22 mouse cellular contexts compared by ENCODE assay signal in genomic region chr8:119978770-119979381, GRCm38 (mm10). TPM values are rescaled to one million over a fixed set of nuclear protein-coding genes. Genes with fewer than 3 reads are reported as not detected.
A peak's percentile ranks its signal among the peaks of the same experiment; 100 is the strongest.
DNase-seq lines count a peak whose midpoint lies in the region; ATAC-seq and TF ChIP-seq lines count a peak whose summit lies in the region.
"Had no signal": no experiment of that assay in that cellular context is flagged by ENCODE, and none has a peak within 500 bp of the region (broad histone marks: within the 10 kb centered on the region; RNA-seq: fewer than 3 reads in every experiment).

No protein-coding gene starts in this region.

- H3K4me2 ChIP-seq in midbrain, postnatal 0 days (ENCODE audit: low read depth, low read length, poor library complexity, severe bottlenecking), result no peak overlapping the region
- H3K4me2 ChIP-seq in midbrain, embryonic 16.5 days (ENCODE audit: low read length), result no peak overlapping the region
- H3K4me2 ChIP-seq in intestine, embryonic 15.5 days (replicated peaks), result no peak overlapping the region
- H3K4me2 ChIP-seq: hindbrain, embryonic 13.5 days; limb, embryonic 13.5 days; liver, embryonic 15.5 days; neural tube, embryonic 12.5 days had no signal

- no peaks in the 10 kb centered on the region for H3K4me1 ChIP-seq in midbrain, postnatal 0 days (ENCODE audit: insufficient read depth, low read length)
- no peaks in the 10 kb centered on the region for H3K4me1 ChIP-seq in midbrain, embryonic 16.5 days (ENCODE audit: control insufficient read depth, insufficient read depth, low read length)
- H3K4me1 ChIP-seq in intestine, embryonic 15.5 days (replicated peaks), result no peaks in the 10 kb centered on the region
- H3K4me1 ChIP-seq: liver, embryonic 15.5 days; neural tube, embryonic 12.5 days had no signal

- TF ChIP-seq CTCF in midbrain, postnatal 0 days (IDR thresholded peaks at IDR 0.05), result no peak

- H3K9ac ChIP-seq in midbrain, postnatal 0 days (replicated peaks; ENCODE audit: low read length, poor library complexity, severe bottlenecking), result no peak overlapping the region
- H3K9ac ChIP-seq in midbrain, embryonic 16.5 days (ENCODE audit: low read depth, low read length), result no peak overlapping the region
- H3K9ac ChIP-seq in intestine, embryonic 15.5 days, result no peak overlapping the region
- H3K9ac ChIP-seq: forebrain, postnatal 0 days; hindbrain, embryonic 13.5 days; limb, embryonic 13.5 days; liver, embryonic 15.5 days; neural tube, embryonic 12.5 days had no signal

- DNase-seq in cerebellum, adult 11-12 months, result peak; percentile 31
- DNase-seq in cerebellum, adult 8-10 months, result no peak
- peak; percentile 11 for DNase-seq in midbrain, postnatal 0 days (ENCODE audit: low spot score)
- DNase-seq in cerebellum, postnatal 10 days, result peak; percentile 62 to 73
- peak; percentile 36 for DNase-seq in splenic B cell, adult 2 months (ENCODE audit: low read depth, low spot score)
- DNase-seq: forebrain, postnatal 0 days; heart, adult 18-20 months; kidney, postnatal 25 days; right cerebral cortex, postnatal 14 days; thymus, postnatal 14 days had no signal

- 64% methylated on average over 11 of the region's 11 CpGs for WGBS in midbrain, postnatal 0 days
- 68% methylated on average over 11 of the region's 11 CpGs for WGBS in midbrain, embryonic 16.5 days
- WGBS in intestine, embryonic 15.5 days, result 75% methylated on average over 11 of the region's 11 CpGs

- H3K36me3 ChIP-seq in midbrain, postnatal 0 days (ENCODE audit: insufficient read depth, low read length), result no peaks in the 10 kb centered on the region
- no peaks in the 10 kb centered on the region for H3K36me3 ChIP-seq in midbrain, embryonic 16.5 days (ENCODE audit: control insufficient read depth, insufficient read depth, low read length)
- no peaks in the 10 kb centered on the region for H3K36me3 ChIP-seq in splenic B cell, adult 2 months (ENCODE audit: control insufficient read depth, insufficient read depth, low read length, poor library complexity, severe bottlenecking)
- no peaks in the 10 kb centered on the region for H3K36me3 ChIP-seq in intestine, embryonic 15.5 days
- H3K36me3 ChIP-seq: hindbrain, embryonic 13.5 days; limb, embryonic 13.5 days; liver, embryonic 15.5 days; neural tube, embryonic 12.5 days had no signal

- no peak overlapping the region for H3K27ac ChIP-seq in midbrain, postnatal 0 days (ENCODE audit: low read depth, low read length)
- no peak overlapping the region for H3K27ac ChIP-seq in midbrain, embryonic 16.5 days (ENCODE audit: low read length)
- H3K27ac ChIP-seq in intestine, embryonic 15.5 days, result no peak overlapping the region
- H3K27ac ChIP-seq: hindbrain, embryonic 13.5 days; left cerebral cortex, adult 2 months; limb, embryonic 13.5 days; liver, embryonic 15.5 days; neural tube, embryonic 12.5 days; stomach, postnatal 0 days had no signal

- no peaks in the 10 kb centered on the region for H3K9me3 ChIP-seq in midbrain, postnatal 0 days (ENCODE audit: low read length)
- H3K9me3 ChIP-seq in midbrain, embryonic 16.5 days (replicated peaks; ENCODE audit: control insufficient read depth, low read length, poor library complexity, severe bottlenecking), result no peaks in the 10 kb centered on the region
- H3K9me3 ChIP-seq in intestine, embryonic 15.5 days, result no peaks in the 10 kb centered on the region
- H3K9me3 ChIP-seq: hindbrain, embryonic 13.5 days; limb, embryonic 13.5 days; liver, embryonic 15.5 days; neural tube, embryonic 12.5 days had no signal

- H3K27me3 ChIP-seq in midbrain, postnatal 0 days (ENCODE audit: insufficient read depth, low read length), result no peaks in the 10 kb centered on the region
- H3K27me3 ChIP-seq in midbrain, embryonic 16.5 days (ENCODE audit: control insufficient read depth, insufficient read depth, low read depth, low read length), result no peaks in the 10 kb centered on the region
- H3K27me3 ChIP-seq in splenic B cell, adult 2 months (ENCODE audit: control insufficient read depth, insufficient read depth, low read length, poor library complexity, severe bottlenecking), result no peaks in the 10 kb centered on the region
- no peaks in the 10 kb centered on the region for H3K27me3 ChIP-seq in intestine, embryonic 15.5 days (replicated peaks)
- H3K27me3 ChIP-seq: hindbrain, embryonic 13.5 days; limb, embryonic 13.5 days; liver, embryonic 15.5 days; neural tube, embryonic 12.5 days had no signal

- H3K4me3 ChIP-seq in midbrain, postnatal 0 days (ENCODE audit: low read depth, low read length), result no peak overlapping the region
- no peak overlapping the region for H3K4me3 ChIP-seq in midbrain, embryonic 16.5 days (ENCODE audit: low read depth, low read length)
- H3K4me3 ChIP-seq in intestine, embryonic 15.5 days (replicated peaks), result no peak overlapping the region
- H3K4me3 ChIP-seq: hindbrain, embryonic 13.5 days; left cerebral cortex, adult 2 months; limb, embryonic 13.5 days; liver, embryonic 15.5 days; neural tube, embryonic 12.5 days had no signal

- ATAC-seq in midbrain, postnatal 0 days (ENCODE audit: low FRiP score), result no peak
- no peak for ATAC-seq in midbrain, embryonic 16.5 days
- ATAC-seq in erythroblast, adult 5-6 weeks (replicated peaks; ENCODE audit: low FRiP score, poor library complexity, severe bottlenecking), result no peak
- no peak for ATAC-seq in intestine, embryonic 15.5 days
- ATAC-seq: forebrain, postnatal 0 days; intestine, postnatal 0 days; lung, postnatal 0 days had no signal

RNA-seq across cellular contexts. Expression of gene Crispld2, which starts 13.4 kb away (rescaled TPM):
- 5.3 and 5.7 TPM in 2 replicates for total RNA-seq in midbrain, postnatal 0 days (2014; rRNA removed)
- polyA plus RNA-seq in midbrain, postnatal 0 days (2015; fragmentation: Nextera tagmentation; extraction: Ambion mirVana), result 4.1 and 4.7 TPM in 2 replicates
- 2.0 and 2.4 TPM in 2 replicates for polyA plus RNA-seq in midbrain, embryonic 16.5 days (2015; fragmentation: Nextera tagmentation; extraction: Ambion mirVana)
- 1.9 and 3.1 TPM in 2 replicates for total RNA-seq in erythroblast, adult 5-6 weeks (2015; ENCODE audit: low replicate concordance)
- 2.9 and 3.0 TPM in 2 replicates for total RNA-seq in erythroblast, adult 5-6 weeks (2017; ENCODE audit: low replicate concordance)
- 23.9 and 24.9 TPM in 2 replicates for polyA plus RNA-seq in intestine, embryonic 15.5 days (2015; fragmentation: Nextera tagmentation; extraction: Ambion mirVana)
- total RNA-seq: monocyte, adult 5-6 weeks had no signal
